Mouse (Mus musculus): ENCODE data around the gene Gm13889.

GRCm38 (mm10) chr2:93907519-93908294, 49.3 kb downstream of the Gm13889 start:
- TF ChIP-seq POLR2A (IDR thresholded peaks at IDR 0.05; ENCODE audit: extremely low read depth, insufficient read depth, low read length) (no peak), CTCF (IDR thresholded peaks at IDR 0.05; ENCODE audit: low read depth, low read length) (no peak)
